Mouse (Mus musculus) cerebellum, adult (tissue): Measurements from ENCODE around the gene Csta1.
A peak's percentile ranks its signal among the peaks of the same experiment; 100 is the strongest.

Experiments
- ATAC-seq: cut with Nextera tagmentation; 2 replicates; pipeline ENCODE4 v1.9.2; 2017; ENCODE audit warnings: mild to moderate bottlenecking, moderate library complexity, mixed read lengths; ENCODE audit not compliant: insufficient number of reproducible peaks, low FRiP score, low TSS enrichment

Csta1 gene

DNA sequence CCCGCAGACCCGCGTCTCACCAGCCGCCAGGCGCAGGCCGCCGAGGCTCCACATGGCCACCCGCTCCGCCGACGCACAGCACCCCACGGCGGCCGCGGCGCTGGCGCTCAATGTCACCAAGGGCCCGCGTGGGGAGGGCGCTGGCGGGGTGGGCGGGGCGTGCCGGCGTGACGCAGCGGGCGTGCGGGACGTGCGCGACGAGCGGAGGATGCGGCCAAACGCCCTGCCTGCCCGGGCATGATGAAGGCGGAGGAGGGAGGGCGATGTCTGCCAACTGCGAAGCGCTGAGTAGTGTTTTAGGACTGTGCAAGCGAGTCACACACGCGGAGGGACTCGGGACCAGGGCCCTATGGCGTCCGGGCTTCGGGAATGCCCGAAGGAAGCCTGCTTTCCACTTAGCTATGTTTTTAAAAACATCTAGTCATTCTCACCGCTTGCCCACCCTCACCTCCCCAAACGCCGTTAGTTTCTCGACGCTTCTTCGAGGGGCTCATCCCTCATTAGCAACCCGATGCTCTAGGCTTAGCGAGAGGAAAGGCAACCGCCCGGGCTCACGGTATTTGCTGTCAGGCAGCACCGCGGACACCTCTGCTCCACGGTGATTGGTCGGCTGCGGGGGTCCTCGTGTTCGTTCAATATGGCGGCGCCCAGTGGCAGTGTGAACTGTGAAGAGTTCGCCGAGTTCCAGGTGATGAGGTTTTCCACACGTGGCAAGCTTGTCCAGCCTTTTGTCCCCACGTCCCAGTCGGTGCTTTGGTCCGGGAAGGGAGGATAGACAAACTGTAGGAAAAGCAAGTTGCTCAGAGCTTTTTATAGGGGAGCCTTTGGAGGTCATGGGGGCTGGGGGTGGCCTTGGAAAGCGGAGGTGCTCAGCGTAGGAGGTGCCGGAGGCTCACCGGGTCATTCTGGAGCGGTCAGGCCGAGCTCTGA lies 59.3 kb downstream of the Csta1 start, which contains the start of the genes Fam162a and Ccdc58:
Fam162a (minus strand) TSS at position 145 of the 930 bp plus-strand sequence.
Ccdc58 (plus strand) TSS at position 236 of the 930 bp plus-strand sequence.
- ATAC-seq = peak; percentile 91

GRCm38 (mm10) chr16:36071071-36071449 lies 60.0 kb downstream of the Csta1 start:
- ATAC-seq = no peak; the same call in 1 of the 2 replicates
